Mouse (Mus musculus): Measurements from ENCODE around the gene Rpl9-ps6. TPM values are rescaled to one million over a fixed set of nuclear protein-coding genes. Genes with fewer than 3 reads are reported as not detected.

The Rpl9-ps6 gene
- total RNA-seq, 2 experiments from 2014 or later, result 43.7 to 46.4 TPM

Other genes with a start within 250 kb of the Rpl9-ps6 start
- 10 to 100 TPM; 51.0 to 52.7 TPM for gene Sgms1, start 76.9 kb downstream of the Rpl9-ps6 start, total RNA-seq (2021)
- 10 to 100 TPM; 23.0 to 25.6 TPM for gene Minpp1, start 19.2 kb upstream of the Rpl9-ps6 start, total RNA-seq (2021)
- gene Papss2, start 129.2 kb upstream of the Rpl9-ps6 start, total RNA-seq (2021), result 10 to 100 TPM; 11.4 to 13.2 TPM

Measured in gastrocnemius, postnatal 10 days (tissue).